Mouse (Mus musculus): Measurements from ENCODE around the gene Mrpl58. TPM values are rescaled to one million over a fixed set of nuclear protein-coding genes. Genes with fewer than 3 reads are reported as not detected.
A peak's percentile ranks its signal among the peaks of the same experiment; 100 is the strongest.
"Not testable (repeated sequence)": the region's sequence is repeated elsewhere in the genome, so short reads cannot be mapped to it uniquely, and the experiment has no call there.

The Mrpl58 gene
- polyA plus RNA-seq, 1 experiment from 2014 or later: 180 TPM

GRCm38 (mm10) chr11:115381276-115381675 is 22.3 kb upstream of the Mrpl58 start:
- 14% methylated on average over 9 of the region's 9 CpGs for WGBS
- peak; percentile 10; the same call in 1 of the 2 replicates for ATAC-seq
- Histone ChIP-seq H3K4me1 (ENCODE audit: insufficient read depth, low read depth, low read length) (peaks cover 3% of the 10 kb centered on the region; the same call in 1 of the 2 replicates), H3K4me3 (ENCODE audit: low read depth, low read length) (peak overlapping the region; percentile 76), H3K4me2 (replicated peaks; ENCODE audit: low read depth, low read length) (peak overlapping the region; percentile 90), H3K27me3 (replicated peaks; ENCODE audit: insufficient read depth, low read length) (no peaks in the 10 kb centered on the region), H3K9me3 (ENCODE audit: low read length) (no peaks in the 10 kb centered on the region), H3K9ac (replicated peaks; ENCODE audit: low read depth) (no peak overlapping the region), H3K27ac (ENCODE audit: low read length) (peak overlapping the region; percentile 69), H3K36me3 (ENCODE audit: insufficient read depth, low read length) (no peaks in the 10 kb centered on the region)
- DNase-seq (ENCODE audit: low spot score): no peak
- no peak for TF ChIP-seq CTCF (IDR thresholded peaks at IDR 0.05)
- TF ChIP-seq EP300 (IDR thresholded peaks at IDR 0.05): no peak

GRCm38 (mm10) chr11:115381743-115382539 is 21.6 kb upstream of the Mrpl58 start, which contains the start of gene Cdr2l:
Gene Cdr2l, plus strand, starts transcription at chr11:115381916.
- 2% methylated on average over 62 of the region's 76 CpGs for WGBS
- peak; percentile 96 for ATAC-seq
- TF ChIP-seq CTCF (IDR thresholded peaks at IDR 0.05) (no peak), EP300 (IDR thresholded peaks at IDR 0.05) (no peak)
- no peaks in the 10 kb centered on the region for H3K27me3 ChIP-seq (replicated peaks; ENCODE audit: insufficient read depth, low read length)
- peak within 1 kb of the TSS; percentile 90 for H3K4me2 ChIP-seq (replicated peaks; ENCODE audit: low read depth, low read length)
- H3K9me3 ChIP-seq (ENCODE audit: low read length): no peaks in the 10 kb centered on the region
- H3K36me3 ChIP-seq (ENCODE audit: insufficient read depth, low read length): no peaks in the 10 kb centered on the region
- H3K9ac ChIP-seq (replicated peaks; ENCODE audit: low read depth): peak within 1 kb of the TSS; percentile 71
- peak; percentile 97 for DNase-seq (ENCODE audit: low spot score)
- H3K4me1 ChIP-seq (ENCODE audit: insufficient read depth, low read depth, low read length): peaks cover 3% of the 10 kb centered on the region; the same call in 1 of the 2 replicates
- H3K4me3 ChIP-seq (ENCODE audit: low read depth, low read length): peak within 1 kb of the TSS; percentile 76
- peak within 1 kb of the TSS; percentile 69 for H3K27ac ChIP-seq (ENCODE audit: low read length)

GRCm38 (mm10) chr11:115382891-115383290 is 20.7 kb upstream of the Mrpl58 start:
- Histone ChIP-seq H3K27me3 (replicated peaks; ENCODE audit: insufficient read depth, low read length) (no peaks in the 10 kb centered on the region), H3K9ac (replicated peaks; ENCODE audit: low read depth) (peak overlapping the region; percentile 71; the same call in 1 of the 2 replicates), H3K36me3 (ENCODE audit: insufficient read depth, low read length) (no peaks in the 10 kb centered on the region), H3K9me3 (ENCODE audit: low read length) (no peaks in the 10 kb centered on the region), H3K27ac (ENCODE audit: low read length) (0 out of 2 replicates have a peak overlapping the region, but pooled peaks have one; percentile 69), H3K4me3 (ENCODE audit: low read depth, low read length) (peak overlapping the region; percentile 76), H3K4me1 (ENCODE audit: insufficient read depth, low read depth, low read length) (peaks cover 3% of the 10 kb centered on the region; the same call in 1 of the 2 replicates), H3K4me2 (replicated peaks; ENCODE audit: low read depth, low read length) (peak overlapping the region; percentile 90)
- DNase-seq (ENCODE audit: low spot score) (no peak), ATAC-seq (no peak)
- TF ChIP-seq CTCF (IDR thresholded peaks at IDR 0.05): no peak
- no peak for TF ChIP-seq EP300 (IDR thresholded peaks at IDR 0.05)
- 17% methylated on average over 5 of the region's 5 CpGs for WGBS

- H3K4me3 ChIP-seq (ENCODE audit: low read depth, low read length): no peak overlapping the region; the same call in 1 of the 2 replicates
Observed at GRCm38 (mm10) chr11:115383701-115384474, 19.7 kb upstream of the Mrpl58 start.

GRCm38 (mm10) chr11:115384587-115384986 is 19.0 kb upstream of the Mrpl58 start:
- no peak overlapping the region for H3K4me2 ChIP-seq (replicated peaks; ENCODE audit: low read depth, low read length)
- H3K27ac ChIP-seq (ENCODE audit: low read length): peak overlapping the region; percentile 82
- no peaks in the 10 kb centered on the region for H3K9me3 ChIP-seq (ENCODE audit: low read length)
- DNase-seq (ENCODE audit: low spot score): peak; percentile 32
- no peaks in the 10 kb centered on the region for H3K27me3 ChIP-seq (replicated peaks; ENCODE audit: insufficient read depth, low read length)
- no peaks in the 10 kb centered on the region for H3K36me3 ChIP-seq (ENCODE audit: insufficient read depth, low read length)
- WGBS: 72% methylated on average over 5 of the region's 5 CpGs
- no peak overlapping the region for H3K4me3 ChIP-seq (ENCODE audit: low read depth, low read length)
- TF ChIP-seq EP300 (IDR thresholded peaks at IDR 0.05) (no peak), CTCF (IDR thresholded peaks at IDR 0.05) (no peak)
- peaks cover 3% of the 10 kb centered on the region; the same call in 1 of the 2 replicates for H3K4me1 ChIP-seq (ENCODE audit: insufficient read depth, low read depth, low read length)
- ATAC-seq: peak; percentile 33; the same call in 1 of the 2 replicates
- H3K9ac ChIP-seq (replicated peaks; ENCODE audit: low read depth): no peak overlapping the region

More at GRCm38 (mm10) chr11:115383701-115384474, 19.7 kb upstream of the Mrpl58 start:
- Histone ChIP-seq H3K4me2 (replicated peaks; ENCODE audit: low read depth, low read length) (peak overlapping the region; percentile 90), H3K27me3 (replicated peaks; ENCODE audit: insufficient read depth, low read length) (no peaks in the 10 kb centered on the region), H3K36me3 (ENCODE audit: insufficient read depth, low read length) (no peaks in the 10 kb centered on the region), H3K4me1 (ENCODE audit: insufficient read depth, low read depth, low read length) (peaks cover 3% of the 10 kb centered on the region; the same call in 1 of the 2 replicates), H3K27ac (ENCODE audit: low read length) (peak overlapping the region; percentile 82), H3K9me3 (ENCODE audit: low read length) (no peaks in the 10 kb centered on the region), H3K9ac (replicated peaks; ENCODE audit: low read depth) (no peak overlapping the region)
- TF ChIP-seq CTCF (IDR thresholded peaks at IDR 0.05) (peak; percentile 12; the same call in 1 of the 2 replicates), EP300 (IDR thresholded peaks at IDR 0.05) (no peak)
- WGBS: 35% methylated on average over 16 of the region's 16 CpGs
- DNase-seq (ENCODE audit: low spot score): peak; percentile 66
- peak; percentile 48 for ATAC-seq

- not testable (repeated sequence) for H3K27me3 ChIP-seq (replicated peaks; ENCODE audit: insufficient read depth, low read length); H3K4me2 ChIP-seq (replicated peaks; ENCODE audit: low read depth, low read length); ATAC-seq; H3K27ac ChIP-seq (ENCODE audit: low read length); H3K9me3 ChIP-seq (ENCODE audit: low read length); H3K36me3 ChIP-seq (ENCODE audit: insufficient read depth, low read length); H3K4me1 ChIP-seq (ENCODE audit: insufficient read depth, low read depth, low read length); DNase-seq (ENCODE audit: low spot score); H3K9ac ChIP-seq (replicated peaks; ENCODE audit: low read depth); H3K4me3 ChIP-seq (ENCODE audit: low read depth, low read length)
- 87% methylated on average over 3 of the region's 3 CpGs for WGBS
Observed at GRCm38 (mm10) chr11:115386859-115387258, 16.7 kb upstream of the Mrpl58 start.
